Mouse (Mus musculus) frontal cortex, postnatal 36 days (tissue): ENCODE measurements around the gene Lrrc28.
"Not testable (repeated sequence)": the region's sequence is repeated elsewhere in the genome, so short reads cannot be mapped to it uniquely, and the experiment has no call there.

Source experiments
- DNase-seq, 2 experiments: peaks; one replicate each; pipeline ENCODE4 v3.0.0; 2022; ENCODE audit warnings: low spot score in 2 of 2

Gene Lrrc28

GRCm38 (mm10) chr7:67529381-67529780 is 115.7 kb downstream of the Lrrc28 start:
- no peak for DNase-seq

- DNase-seq, result no peak
These were observed 116.2 kb downstream of the Lrrc28 start for GRCm38 (mm10) chr7:67528821-67529221.

- peak; percentile 65 to 71 for DNase-seq
These were observed 116.8 kb downstream of the Lrrc28 start for GRCm38 (mm10) chr7:67528063-67528811.

- DNase-seq, result no peak
These were observed 119.0 kb downstream of the Lrrc28 start for GRCm38 (mm10) chr7:67525886-67526580.

- DNase-seq, result not testable (repeated sequence)
These were observed 121.0 kb downstream of the Lrrc28 start for GRCm38 (mm10) chr7:67524069-67524468.

- DNase-seq, result no peak
These were observed 121.7 kb downstream of the Lrrc28 start for GRCm38 (mm10) chr7:67523400-67523799.

GRCm38 (mm10) chr7:67521731-67522130 is 123.3 kb downstream of the Lrrc28 start:
- not testable (repeated sequence) for DNase-seq

- DNase-seq, result no peak
These were observed 124.1 kb downstream of the Lrrc28 start for GRCm38 (mm10) chr7:67520959-67521358.

- DNase-seq, result peak in 1 of 2 experiments; percentile 32
These were observed 125.1 kb downstream of the Lrrc28 start for GRCm38 (mm10) chr7:67520001-67520400.

GRCm38 (mm10) chr7:67515621-67516020 is 129.4 kb downstream of the Lrrc28 start:
- no peak for DNase-seq

GRCm38 (mm10) chr7:67514893-67515292 is 130.2 kb downstream of the Lrrc28 start:
- DNase-seq, result no peak

GRCm38 (mm10) chr7:67514380-67514779 is 130.7 kb downstream of the Lrrc28 start:
- DNase-seq, result no peak

- DNase-seq, result peak in 1 of 2 experiments; percentile 28
These were observed 131.4 kb downstream of the Lrrc28 start for GRCm38 (mm10) chr7:67513656-67514055.

GRCm38 (mm10) chr7:67511606-67512005 is 133.5 kb downstream of the Lrrc28 start:
- DNase-seq, result no peak

GRCm38 (mm10) chr7:67503281-67504010 is 141.6 kb downstream of the Lrrc28 start:
- peak in 1 of 2 experiments; percentile 41 for DNase-seq

- no peak for DNase-seq
These were observed 142.4 kb downstream of the Lrrc28 start for GRCm38 (mm10) chr7:67502631-67503030.

- no peak for DNase-seq
These were observed 144.2 kb downstream of the Lrrc28 start for GRCm38 (mm10) chr7:67500878-67501277.

- DNase-seq, result no peak
These were observed 144.8 kb downstream of the Lrrc28 start for GRCm38 (mm10) chr7:67500076-67500828.

GRCm38 (mm10) chr7:67499516-67499915 is 145.6 kb downstream of the Lrrc28 start:
- no peak for DNase-seq

- DNase-seq, result no peak
These were observed 151.0 kb downstream of the Lrrc28 start for GRCm38 (mm10) chr7:67493795-67494687.
